Mouse (Mus musculus): Measurements from ENCODE around the gene Ccng1. TPM values are rescaled to one million over a fixed set of nuclear protein-coding genes. Genes with fewer than 3 reads are reported as not detected.

The Ccng1 gene
- total RNA-seq (2014; rRNA removed) (52.0 and 54.2 TPM in 2 replicates), polyA plus RNA-seq (2015; fragmentation: Nextera tagmentation; extraction: Ambion mirVana) (25.9 and 28.6 TPM in 2 replicates)

DNA sequence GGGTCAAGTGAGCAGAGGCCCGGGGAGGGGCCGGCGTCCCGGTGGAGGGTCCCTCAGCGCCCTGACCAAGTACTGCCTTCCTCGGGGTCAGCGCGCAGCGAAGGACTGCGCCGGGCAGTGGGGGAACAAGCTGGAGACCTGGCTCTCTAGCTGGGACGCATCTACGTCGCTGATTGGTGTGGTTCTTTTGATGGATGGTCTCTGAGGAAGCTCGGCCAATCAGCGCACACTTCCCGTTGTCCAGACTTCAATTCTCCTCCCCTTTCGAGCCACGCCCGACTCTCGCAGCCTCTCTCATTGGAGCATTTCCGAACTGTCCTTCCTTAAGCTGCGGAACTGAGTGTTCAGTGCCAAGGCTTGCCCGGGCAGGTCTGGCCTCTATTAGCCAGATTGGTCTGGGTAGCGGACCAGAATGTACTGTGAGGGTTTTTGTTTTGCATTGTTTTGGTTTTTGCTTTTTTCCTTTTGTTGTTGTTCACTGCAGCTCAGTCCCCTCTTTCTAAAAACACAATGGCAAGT, at the start of gene Ccng1:
Gene Ccng1 (minus strand): TSS at position 203 of the 519 bp plus-strand sequence.
- DNase-seq, result peak; percentile 93
- Histone ChIP-seq H3K27me3 (ENCODE audit: insufficient read depth, low read length) (no peaks in the 10 kb centered on the region), H3K27ac (ENCODE audit: low read depth, low read length) (0 out of 2 replicates have a peak within 1 kb of the TSS, but pooled peaks have one; percentile 40), H3K4me2 (ENCODE audit: low read depth) (peak within 1 kb of the TSS; percentile 90), H3K9ac (peak within 1 kb of the TSS; percentile 85), H3K9me3 (ENCODE audit: low read length) (no peaks in the 10 kb centered on the region), H3K36me3 (ENCODE audit: insufficient read depth) (no peaks in the 10 kb centered on the region), H3K4me3 (ENCODE audit: low read depth, low read length) (peak within 1 kb of the TSS; percentile 89), H3K4me1 (ENCODE audit: insufficient read depth) (peaks cover 4% of the 10 kb centered on the region; the same call in 1 of the 2 replicates)
- ATAC-seq, result peak; percentile 99
- WGBS, result 2% methylated on average over 24 of the region's 25 CpGs
- TF ChIP-seq CTCF (IDR thresholded peaks at IDR 0.05; ENCODE audit: low read depth), result no peak

DNA sequence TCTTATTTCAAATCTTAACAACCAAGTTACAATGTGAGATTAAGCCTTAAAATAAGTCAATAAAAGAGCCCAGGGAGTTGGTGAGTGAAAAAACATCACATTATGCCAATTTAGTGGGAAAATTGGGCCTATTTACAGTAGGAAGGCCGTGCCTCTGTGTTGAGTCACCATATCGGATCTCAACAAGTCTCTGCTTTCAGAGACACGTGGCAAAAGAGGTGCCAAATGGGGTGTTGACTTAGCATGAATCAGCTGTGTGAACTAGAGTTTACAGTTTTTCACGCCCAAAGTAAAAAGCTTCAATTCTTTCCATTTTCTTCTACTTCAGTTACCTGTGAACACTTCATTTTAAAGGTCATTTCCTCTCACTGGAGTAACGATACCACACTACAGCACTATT, 35.2 kb upstream of the Ccng1 start:
- Histone ChIP-seq H3K9ac (no peak overlapping the region), H3K27me3 (ENCODE audit: insufficient read depth, low read length) (no peaks in the 10 kb centered on the region), H3K27ac (ENCODE audit: low read depth, low read length) (no peak overlapping the region), H3K9me3 (ENCODE audit: low read length) (no peaks in the 10 kb centered on the region), H3K4me1 (ENCODE audit: insufficient read depth) (no peaks in the 10 kb centered on the region), H3K4me2 (ENCODE audit: low read depth) (no peak overlapping the region), H3K36me3 (ENCODE audit: insufficient read depth) (no peaks in the 10 kb centered on the region), H3K4me3 (ENCODE audit: low read depth, low read length) (no peak overlapping the region)
- no peak for ATAC-seq
- no peak for DNase-seq
- TF ChIP-seq CTCF (IDR thresholded peaks at IDR 0.05; ENCODE audit: low read depth), result no peak
- WGBS, result 31% methylated on average over 5 of the region's 5 CpGs

GRCm38 (mm10) chr11:40789701-40790100, 34.6 kb upstream of the Ccng1 start:
- Histone ChIP-seq H3K9ac (no peak overlapping the region), H3K27ac (ENCODE audit: low read depth, low read length) (no peak overlapping the region), H3K4me1 (ENCODE audit: insufficient read depth) (no peaks in the 10 kb centered on the region), H3K27me3 (ENCODE audit: insufficient read depth, low read length) (no peaks in the 10 kb centered on the region), H3K9me3 (ENCODE audit: low read length) (no peaks in the 10 kb centered on the region), H3K4me3 (ENCODE audit: low read depth, low read length) (no peak overlapping the region), H3K36me3 (ENCODE audit: insufficient read depth) (no peaks in the 10 kb centered on the region), H3K4me2 (ENCODE audit: low read depth) (no peak overlapping the region)
- DNase-seq, result no peak
- no peak for ATAC-seq
- TF ChIP-seq CTCF (IDR thresholded peaks at IDR 0.05; ENCODE audit: low read depth), result no peak
- 40% methylated on average over 4 of the region's 4 CpGs for whole genome bisulfite sequencing

- Histone ChIP-seq H3K9ac (no peak overlapping the region), H3K4me3 (ENCODE audit: low read depth, low read length) (no peak overlapping the region), H3K27me3 (ENCODE audit: insufficient read depth, low read length) (no peaks in the 10 kb centered on the region), H3K27ac (ENCODE audit: low read depth, low read length) (no peak overlapping the region), H3K4me2 (ENCODE audit: low read depth) (no peak overlapping the region), H3K9me3 (ENCODE audit: low read length) (no peaks in the 10 kb centered on the region), H3K4me1 (ENCODE audit: insufficient read depth) (no peaks in the 10 kb centered on the region), H3K36me3 (ENCODE audit: insufficient read depth) (no peaks in the 10 kb centered on the region)
- WGBS, result 68% methylated on average over 2 of the region's 2 CpGs
- TF ChIP-seq CTCF (IDR thresholded peaks at IDR 0.05; ENCODE audit: low read depth), result no peak
- no peak for ATAC-seq
- DNase-seq, result no peak
Observed at GRCm38 (mm10) chr11:40786900-40787299, 31.8 kb upstream of the Ccng1 start.

- H3K27me3 ChIP-seq (ENCODE audit: insufficient read depth, low read length), result no peaks in the 10 kb centered on the region
- no peak overlapping the region for H3K9ac ChIP-seq
- H3K4me1 ChIP-seq (ENCODE audit: insufficient read depth), result no peaks in the 10 kb centered on the region
- TF ChIP-seq CTCF (IDR thresholded peaks at IDR 0.05; ENCODE audit: low read depth), result no peak
- H3K4me3 ChIP-seq (ENCODE audit: low read depth, low read length), result no peak overlapping the region
- ATAC-seq (peak; percentile 76), DNase-seq (peak; percentile 76)
- H3K36me3 ChIP-seq (ENCODE audit: insufficient read depth), result no peaks in the 10 kb centered on the region
- 60% methylated on average over 8 of the region's 8 CpGs for WGBS
- H3K9me3 ChIP-seq (ENCODE audit: low read length), result no peaks in the 10 kb centered on the region
- H3K27ac ChIP-seq (ENCODE audit: low read depth, low read length), result peak overlapping the region; percentile 72
- no peak overlapping the region for H3K4me2 ChIP-seq (ENCODE audit: low read depth)
Observed at GRCm38 (mm10) chr11:40784326-40784725, 29.2 kb upstream of the Ccng1 start.

DNA sequence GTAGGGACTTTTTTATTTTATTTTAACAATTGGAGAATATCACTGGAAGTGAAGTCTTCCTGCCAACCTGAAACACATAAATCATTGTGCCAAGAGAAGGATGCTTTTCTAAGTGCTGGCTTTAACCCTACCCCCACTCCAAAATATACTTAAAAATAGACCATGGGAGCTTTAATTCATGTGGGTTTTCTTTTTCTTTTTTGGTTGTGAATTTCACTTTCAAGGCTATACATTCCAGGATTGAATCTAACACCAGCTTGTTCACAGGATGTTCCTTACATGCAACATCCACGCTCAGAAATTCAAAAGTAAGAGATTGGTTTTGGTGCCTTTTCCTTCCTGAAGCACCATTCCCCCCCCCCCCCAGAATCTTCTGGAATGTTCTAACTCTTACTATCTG, 28.2 kb upstream of the Ccng1 start:
- Histone ChIP-seq H3K4me2 (ENCODE audit: low read depth) (no peak overlapping the region), H3K36me3 (ENCODE audit: insufficient read depth) (no peaks in the 10 kb centered on the region), H3K9ac (no peak overlapping the region), H3K4me3 (ENCODE audit: low read depth, low read length) (no peak overlapping the region), H3K9me3 (ENCODE audit: low read length) (no peaks in the 10 kb centered on the region), H3K27me3 (ENCODE audit: insufficient read depth, low read length) (no peaks in the 10 kb centered on the region), H3K27ac (ENCODE audit: low read depth, low read length) (peak overlapping the region; percentile 72; the same call in 1 of the 2 replicates), H3K4me1 (ENCODE audit: insufficient read depth) (no peaks in the 10 kb centered on the region)
- WGBS, result 65% methylated on average over 1 of the region's 1 CpGs
- DNase-seq (peak; percentile 30), ATAC-seq (peak; percentile 28; the same call in 1 of the 2 replicates)
- TF ChIP-seq CTCF (IDR thresholded peaks at IDR 0.05; ENCODE audit: low read depth), result no peak

- WGBS, result 40% methylated on average over 2 of the region's 2 CpGs
- no peak for DNase-seq
- Histone ChIP-seq H3K9me3 (ENCODE audit: low read length) (no peaks in the 10 kb centered on the region), H3K4me2 (ENCODE audit: low read depth) (no peak overlapping the region), H3K9ac (no peak overlapping the region), H3K4me1 (ENCODE audit: insufficient read depth) (no peaks in the 10 kb centered on the region), H3K27me3 (ENCODE audit: insufficient read depth, low read length) (no peaks in the 10 kb centered on the region), H3K27ac (ENCODE audit: low read depth, low read length) (no peak overlapping the region), H3K36me3 (ENCODE audit: insufficient read depth) (no peaks in the 10 kb centered on the region), H3K4me3 (ENCODE audit: low read depth, low read length) (no peak overlapping the region)
- ATAC-seq, result no peak
- TF ChIP-seq CTCF (IDR thresholded peaks at IDR 0.05; ENCODE audit: low read depth), result no peak
Observed at GRCm38 (mm10) chr11:40781857-40782256, 26.7 kb upstream of the Ccng1 start.
